In genomic region chr6:51036956-51037355, GRCm38 (mm10) we compare ENCODE assay signal across 13 mouse cellular contexts.
DNase-seq lines count a peak whose midpoint lies in the region; ATAC-seq and TF ChIP-seq lines count a peak whose summit lies in the region.
"Had no signal": no experiment of that assay in that cellular context is flagged by ENCODE, and none has a peak within 500 bp of the region (broad histone marks: within the 10 kb centered on the region; RNA-seq: fewer than 3 reads in every experiment).

No protein-coding gene starts in this region.

- intact Hi-C loops in heart, adult 2 months (cut with DNase I), result loop anchor here (1.0 to 10.0 kb wide), 5 partner anchors 58 to 232 kb away; no protein-coding TSS in a partner anchor
- intact Hi-C loops in left cerebral cortex, postnatal 36 days (cut with DNase I), result no loop called here

- H3K79me2 ChIP-seq in heart, adult 2 months (replicated peaks; ENCODE audit: control insufficient read depth, insufficient read depth, low read length), result no peaks in the 10 kb centered on the region

- no peak for ATAC-seq in kidney, embryonic 16.5 days (ENCODE audit: low FRiP score, low TSS enrichment)
- ATAC-seq in embryonic facial prominence, embryonic 15.5 days (ENCODE audit: insufficient number of reproducible peaks, low FRiP score, low TSS enrichment, low read depth), result no peak

- WGBS in heart, adult 2 months, result 34% methylated on average over 4 of the region's 4 CpGs
- WGBS in kidney, embryonic 16.5 days, result 57% methylated on average over 4 of the region's 4 CpGs
- 26% methylated on average over 4 of the region's 4 CpGs for WGBS in embryonic facial prominence, embryonic 15.5 days

- no peak for TF ChIP-seq POLR2A in heart, adult 2 months (IDR thresholded peaks at IDR 0.05; ENCODE audit: insufficient read depth, low read depth, low read length)

- H3K27ac ChIP-seq in heart, adult 2 months, result peak overlapping the region; percentile 64
- peak overlapping the region; percentile 87 for H3K27ac ChIP-seq in kidney, embryonic 16.5 days (ENCODE audit: low read length)
- peak overlapping the region; percentile 44 for H3K27ac ChIP-seq in embryonic facial prominence, embryonic 15.5 days (replicated peaks)

- no peaks in the 10 kb centered on the region for H3K9me3 ChIP-seq in kidney, embryonic 16.5 days (ENCODE audit: low read length)
- no peaks in the 10 kb centered on the region for H3K9me3 ChIP-seq in embryonic facial prominence, embryonic 15.5 days (replicated peaks)

- H3K36me3 ChIP-seq in heart, adult 2 months (ENCODE audit: control insufficient read depth, insufficient read depth, low read length), result no peaks in the 10 kb centered on the region
- H3K36me3 ChIP-seq in kidney, embryonic 16.5 days (ENCODE audit: insufficient read depth, low read length), result no peaks in the 10 kb centered on the region
- no peaks in the 10 kb centered on the region for H3K36me3 ChIP-seq in embryonic facial prominence, embryonic 15.5 days

- H3K4me2 ChIP-seq in kidney, embryonic 16.5 days (replicated peaks; ENCODE audit: low read depth, low read length), result no peak overlapping the region
- no peak overlapping the region for H3K4me2 ChIP-seq in embryonic facial prominence, embryonic 15.5 days (replicated peaks)
- H3K4me2 ChIP-seq: midbrain, embryonic 11.5 days had no signal

- no peak for TF ChIP-seq EP300 in heart, adult 2 months (IDR thresholded peaks at IDR 0.05; ENCODE audit: insufficient read depth, low read depth, low read length)

- no peak for TF ChIP-seq CTCF in heart, adult 2 months (IDR thresholded peaks at IDR 0.05)

- H3K27me3 ChIP-seq in heart, adult 2 months (ENCODE audit: control insufficient read depth, insufficient read depth, low read length), result no peaks in the 10 kb centered on the region; the same call in 1 of the 2 replicates
- H3K27me3 ChIP-seq in kidney, embryonic 16.5 days (ENCODE audit: insufficient read depth, low read length), result no peaks in the 10 kb centered on the region
- no peaks in the 10 kb centered on the region for H3K27me3 ChIP-seq in embryonic facial prominence, embryonic 15.5 days

- H3K9ac ChIP-seq in heart, adult 2 months (ENCODE audit: low read depth, low read length), result no peak overlapping the region
- H3K9ac ChIP-seq in kidney, embryonic 16.5 days (replicated peaks; ENCODE audit: low read length), result no peak overlapping the region
- no peak overlapping the region for H3K9ac ChIP-seq in embryonic facial prominence, embryonic 15.5 days

- no peak overlapping the region for H3K4me3 ChIP-seq in heart, adult 2 months
- no peak overlapping the region for H3K4me3 ChIP-seq in kidney, embryonic 16.5 days (ENCODE audit: low read length)
- no peak overlapping the region for H3K4me3 ChIP-seq in embryonic facial prominence, embryonic 15.5 days (replicated peaks)
- H3K4me3 ChIP-seq: myocyte had no signal

- no peak for DNase-seq in heart, adult 2 months
- DNase-seq in heart, adult 9 months (ENCODE audit: low spot score in 2 of 2), result no peak
- DNase-seq in kidney, adult 9 months, result no peak
- peak; percentile 6 for DNase-seq in 3T3-L1 (ENCODE audit: low read depth, low spot score)
- no peak for DNase-seq in left cerebral cortex, postnatal 36 days (ENCODE audit: low spot score in 2 of 2)
- DNase-seq in cerebellum, postnatal 14 days, result no peak
- DNase-seq: cerebellum, postnatal 25 days; retina, postnatal 1 day; thymus, postnatal 4 days had no signal

- peaks cover 2% of the 10 kb centered on the region; the same call in 1 of the 2 replicates for H3K4me1 ChIP-seq in heart, adult 2 months (ENCODE audit: control insufficient read depth, insufficient read depth, low read length)
- peaks cover 21% of the 10 kb centered on the region for H3K4me1 ChIP-seq in kidney, embryonic 16.5 days (ENCODE audit: insufficient read depth, low read length)
- peaks cover 28% of the 10 kb centered on the region for H3K4me1 ChIP-seq in embryonic facial prominence, embryonic 15.5 days
